Mouse (Mus musculus) small intestine, adult 2 months (tissue): ENCODE results near the gene Lrp5.

ENCODE experiments used
- CTCF ChIP-seq: fragments of 200-500 bp; IDR thresholded peaks from 2 replicates; pipeline ENCODE4 v1.5.1; 2012; ENCODE audit warnings: low read depth, mild to moderate bottlenecking, control low read depth, inconsistent platforms, low read length, moderate library complexity, mixed read lengths; ENCODE audit not compliant: insufficient replicate concordance, insufficient read length; ENCODE audit errors: extremely low read depth
- POLR2A ChIP-seq: fragments of 200-500 bp; IDR thresholded peaks from 2 replicates; pipeline ENCODE4 v1.6.1; 2012; ENCODE audit warnings: low read depth, mild to moderate bottlenecking, control low read depth, inconsistent platforms, low read length, moderate library complexity

- no peak for TF ChIP-seq CTCF
- TF ChIP-seq POLR2A: no peak
These were observed 131.6 kb downstream of the Lrp5 start for GRCm38 (mm10) chr19:3554785-3555184.
